Mouse (Mus musculus) kidney, adult 2 months (tissue): ENCODE results near the gene Supt16.

Source experiments
- CTCF ChIP-seq: fragments of 200-500 bp; conservative IDR thresholded peaks from 2 replicates; pipeline ENCODE4 v1.5.1; 2011; ENCODE audit warnings: low read depth, mild to moderate bottlenecking, control low read depth, low read length, moderate library complexity, mixed read lengths; ENCODE audit not compliant: insufficient read depth, insufficient read length
- POLR2A ChIP-seq: fragments of 200-500 bp; IDR thresholded peaks from one replicate; pipeline ENCODE4 v1.6.1; 2011; ENCODE audit warnings: low read depth, low read length, control low read depth

- peak; percentile 78 for TF ChIP-seq CTCF
- TF ChIP-seq POLR2A: no peak
Measured at GRCm38 (mm10) chr14:52123918-52124317, 73.3 kb downstream of the Supt16 start.
